Mouse (Mus musculus) stomach, postnatal 0 days (tissue): ENCODE data around the gene Snap47. TPM values are rescaled to one million over a fixed set of nuclear protein-coding genes. Genes with fewer than 3 reads are reported as not detected.

ENCODE experiments used
- ATAC-seq: fragments of 200-750 bp; cut with Nextera tagmentation; 2 replicates; pipeline ENCODE4 v1.8.0; 2017; ENCODE audit not compliant: low FRiP score, low TSS enrichment
- DNase-seq: peaks from one replicate; pipeline ENCODE4 v3.0.0-alpha.2; 2016; ENCODE audit warnings: low spot score
- H3K27ac ChIP-seq: fragments of 300-500 bp; sonication (generic); replicated peaks from 2 replicates; pipeline ENCODE4 v1.5.1; 2014; ENCODE audit warnings: mild to moderate bottlenecking, control low read depth
- H3K27me3 ChIP-seq: fragments of 300-500 bp; sonication (generic); 2 replicates; pipeline ENCODE4 v1.6.1; 2014; ENCODE audit warnings: low read length; ENCODE audit not compliant: control insufficient read depth, insufficient read depth
- H3K36me3 ChIP-seq: fragments of 300-500 bp; sonication (generic); 2 replicates; pipeline ENCODE4 v1.6.1; 2014; ENCODE audit warnings: low read length, mixed read lengths; ENCODE audit not compliant: control insufficient read depth, insufficient read depth
- H3K4me1 ChIP-seq: fragments of 300-500 bp; sonication (generic); replicated peaks from 2 replicates; pipeline ENCODE4 v1.6.1; 2014; ENCODE audit warnings: antibody characterized with exemption; ENCODE audit not compliant: control insufficient read depth, insufficient read depth
- H3K4me2 ChIP-seq: fragments of 300-500 bp; sonication (generic); replicated peaks from 2 replicates; pipeline ENCODE4 v1.6.1; 2014; ENCODE audit warnings: low read depth, mild to moderate bottlenecking, control low read depth, moderate library complexity
- H3K4me3 ChIP-seq: fragments of 300-500 bp; sonication (generic); 2 replicates; pipeline ENCODE4 v1.5.1; 2014; ENCODE audit warnings: low read depth, low read length, control low read depth
- H3K9ac ChIP-seq: fragments of 300-500 bp; sonication (generic); 2 replicates; pipeline ENCODE4 v1.6.1; 2014; ENCODE audit warnings: mild to moderate bottlenecking, low read length, control low read depth, mixed read lengths
- H3K9me3 ChIP-seq: fragments of 300-500 bp; sonication (generic); 2 replicates; pipeline ENCODE4 v1.6.1; 2016; ENCODE audit warnings: low read length; ENCODE audit not compliant: control insufficient read depth
- CTCF ChIP-seq: IDR thresholded peaks from 2 replicates; pipeline ENCODE4 v1.5.1; 2016; ENCODE audit warnings: antibody characterized with exemption, low read depth, mild to moderate bottlenecking, moderate library complexity
- EP300 ChIP-seq: optimal IDR thresholded peaks from 2 replicates; pipeline ENCODE3; 2016; ENCODE audit warnings: antibody characterized with exemption
- WGBS: fragments of 180-500 bp; shearing (Covaris S2); extraction: QIAGEN DNeasy Blood & Tissue Kit; methylation state at CpG from one replicate; pipeline ENCODE4 v1.1.7; 2014; 5-methylcytosine and 5-hydroxymethylcytosine counted together
- polyA plus RNA-seq: library from polyadenylated mRNA; unstranded; fragments of >200 nt; fragmentation: Nextera tagmentation; extraction: Ambion mirVana; gene quantifications from 2 replicates; pipeline ENCODE4 v1.2.1, GENCODE M21; 2015

Gene Snap47
- polyA plus RNA-seq, 1 experiment from 2014 or later, result 50.6 TPM

- no peaks in the 10 kb centered on the region for H3K4me1 ChIP-seq
- no peak overlapping the region for H3K27ac ChIP-seq
- no peak overlapping the region for H3K9ac ChIP-seq
- peaks cover 3% of the 10 kb centered on the region for H3K36me3 ChIP-seq
- no peaks in the 10 kb centered on the region for H3K9me3 ChIP-seq
- TF ChIP-seq CTCF (no peak), EP300 (no peak)
- no peak overlapping the region for H3K4me2 ChIP-seq
- no peaks in the 10 kb centered on the region for H3K27me3 ChIP-seq
- DNase-seq, result no peak
- no peak overlapping the region for H3K4me3 ChIP-seq
- WGBS, result 64% methylated on average over 5 of the region's 5 CpGs
- no peak for ATAC-seq
These were observed 32.3 kb downstream of the Snap47 start for GRCm38 (mm10) chr11:59418708-59419107.

- TF ChIP-seq EP300, result no peak
- Histone ChIP-seq H3K9me3 (no peaks in the 10 kb centered on the region), H3K36me3 (no peaks in the 10 kb centered on the region), H3K27me3 (no peaks in the 10 kb centered on the region), H3K4me3 (no peak overlapping the region), H3K9ac (no peak overlapping the region), H3K4me1 (0 out of 2 replicates have a peak, but pooled peaks cover 3% of the 10 kb centered on the region), H3K27ac (0 out of 2 replicates have a peak overlapping the region, but pooled peaks have one; percentile 13), H3K4me2 (no peak overlapping the region)
- 63% methylated on average over 13 of the region's 13 CpGs for WGBS
- DNase-seq (no peak), ATAC-seq (peak; percentile 58; the same call in 1 of the 2 replicates)
These were observed 37.8 kb downstream of the Snap47 start for GRCm38 (mm10) chr11:59412999-59413863.

GRCm38 (mm10) chr11:59412058-59412457, 38.9 kb downstream of the Snap47 start:
- no peaks in the 10 kb centered on the region for H3K9me3 ChIP-seq
- no peak for ATAC-seq
- 73% methylated on average over 6 of the region's 6 CpGs for WGBS
- no peak overlapping the region for H3K27ac ChIP-seq
- TF ChIP-seq CTCF (no peak), EP300 (no peak)
- no peaks in the 10 kb centered on the region for H3K36me3 ChIP-seq
- 0 out of 2 replicates have a peak, but pooled peaks cover 3% of the 10 kb centered on the region for H3K4me1 ChIP-seq
- H3K4me2 ChIP-seq, result no peak overlapping the region
- H3K4me3 ChIP-seq, result no peak overlapping the region
- no peak overlapping the region for H3K9ac ChIP-seq
- no peak for DNase-seq
- no peaks in the 10 kb centered on the region for H3K27me3 ChIP-seq

GRCm38 (mm10) chr11:59410851-59411250, 40.1 kb downstream of the Snap47 start:
- no peak for DNase-seq
- no peak overlapping the region for H3K9ac ChIP-seq
- no peak for ATAC-seq
- H3K4me3 ChIP-seq, result no peak overlapping the region
- H3K4me1 ChIP-seq, result 0 out of 2 replicates have a peak, but pooled peaks cover 3% of the 10 kb centered on the region
- H3K9me3 ChIP-seq, result no peaks in the 10 kb centered on the region
- peak overlapping the region; percentile 53; the same call in 1 of the 2 replicates for H3K27ac ChIP-seq
- no peak for TF ChIP-seq CTCF
- TF ChIP-seq EP300, result no peak
- no peak overlapping the region for H3K4me2 ChIP-seq
- WGBS, result 41% methylated on average over 2 of the region's 2 CpGs
- H3K27me3 ChIP-seq, result no peaks in the 10 kb centered on the region
- no peaks in the 10 kb centered on the region for H3K36me3 ChIP-seq

GRCm38 (mm10) chr11:59405761-59406160, 45.2 kb downstream of the Snap47 start:
- Histone ChIP-seq H3K27me3 (no peaks in the 10 kb centered on the region), H3K27ac (no peak overlapping the region), H3K9ac (no peak overlapping the region), H3K4me2 (no peak overlapping the region), H3K36me3 (peaks cover 3% of the 10 kb centered on the region; the same call in 1 of the 2 replicates), H3K9me3 (no peaks in the 10 kb centered on the region), H3K4me3 (no peak overlapping the region), H3K4me1 (0 out of 2 replicates have a peak, but pooled peaks cover under 1% of the 10 kb centered on the region)
- no peak for DNase-seq
- ATAC-seq, result no peak
- TF ChIP-seq EP300, result no peak
- TF ChIP-seq CTCF, result no peak
- 77% methylated on average over 1 of the region's 1 CpGs for WGBS

- WGBS, result 75% methylated on average over 2 of the region's 2 CpGs
- TF ChIP-seq CTCF (no peak), EP300 (no peak)
- ATAC-seq (no peak), DNase-seq (no peak)
- Histone ChIP-seq H3K4me1 (no peaks in the 10 kb centered on the region), H3K27ac (no peak overlapping the region), H3K36me3 (peaks cover 3% of the 10 kb centered on the region; the same call in 1 of the 2 replicates), H3K4me2 (no peak overlapping the region), H3K4me3 (no peak overlapping the region), H3K9ac (no peak overlapping the region), H3K9me3 (no peaks in the 10 kb centered on the region), H3K27me3 (no peaks in the 10 kb centered on the region)
These were observed 50.1 kb downstream of the Snap47 start for GRCm38 (mm10) chr11:59400876-59401275.
